Mouse (Mus musculus): Measurements from ENCODE around the gene Trabd2b.

DNA sequence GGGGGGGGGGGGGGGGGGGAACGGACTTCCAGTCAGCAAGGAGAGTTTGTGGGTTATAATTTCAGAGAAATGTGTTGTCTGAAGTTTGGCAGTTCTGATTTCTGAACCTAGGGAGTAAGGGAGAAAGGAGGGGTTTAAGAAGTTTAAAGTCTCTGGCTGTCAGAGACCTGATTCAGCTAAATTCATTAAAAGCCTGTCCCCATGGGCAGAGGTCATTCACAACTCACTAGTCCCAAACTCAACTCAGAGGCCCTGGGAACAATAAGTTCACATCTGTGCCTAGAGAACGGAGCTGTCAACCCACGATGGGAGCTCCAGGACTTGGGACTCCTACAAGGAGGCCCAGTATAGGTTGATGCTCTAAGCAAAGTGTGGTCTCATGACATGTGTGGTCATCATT lies 3.5 kb downstream of the Trabd2b start:
- no peak for TF ChIP-seq CTCF (IDR thresholded peaks at IDR 0.05; ENCODE audit: insufficient read depth, low read depth, low read length)
- no peak for TF ChIP-seq POLR2A (IDR thresholded peaks at IDR 0.05; ENCODE audit: insufficient read depth, low read depth, low read length)
